Mouse (Mus musculus) hindbrain, embryonic 13.5 days (tissue): Measurements from ENCODE around the gene Barhl1. TPM values are rescaled to one million over a fixed set of nuclear protein-coding genes. Genes with fewer than 3 reads are reported as not detected.
A peak's percentile ranks its signal among the peaks of the same experiment; 100 is the strongest.

Experiments
- ATAC-seq: fragments of 200-750 bp; cut with Nextera tagmentation; 2 replicates; pipeline ENCODE4 v1.8.0; 2017; ENCODE audit warnings: moderate TSS enrichment; ENCODE audit not compliant: low FRiP score
- H3K27ac ChIP-seq: fragments of 300-500 bp; sonication (generic); 2 replicates; pipeline ENCODE4 v1.5.1; 2015; ENCODE audit warnings: inconsistent platforms, mild to moderate bottlenecking, moderate library complexity
- H3K27me3 ChIP-seq: fragments of 300-500 bp; sonication (generic); 2 replicates; pipeline ENCODE4 v1.6.1; 2015; ENCODE audit warnings: mild to moderate bottlenecking, inconsistent platforms
- H3K36me3 ChIP-seq: fragments of 300-500 bp; sonication (generic); 2 replicates; pipeline ENCODE4 v1.6.1; 2015; ENCODE audit warnings: mild to moderate bottlenecking, inconsistent platforms
- H3K4me1 ChIP-seq: fragments of 300-500 bp; sonication (generic); replicated peaks from 2 replicates; pipeline ENCODE4 v1.6.1; 2015; ENCODE audit warnings: inconsistent platforms
- H3K4me2 ChIP-seq: fragments of 300-500 bp; sonication (generic); 2 replicates; pipeline ENCODE4 v1.6.1; 2015; ENCODE audit warnings: inconsistent platforms, mild to moderate bottlenecking, moderate library complexity
- H3K4me3 ChIP-seq: fragments of 300-500 bp; sonication (generic); 2 replicates; pipeline ENCODE4 v1.5.1; 2015; ENCODE audit warnings: mild to moderate bottlenecking, inconsistent platforms
- H3K9ac ChIP-seq: fragments of 300-500 bp; sonication (generic); 2 replicates; pipeline ENCODE4 v1.6.1; 2015; ENCODE audit warnings: mild to moderate bottlenecking, inconsistent platforms
- H3K9me3 ChIP-seq: fragments of 300-500 bp; sonication (generic); 2 replicates; pipeline ENCODE4 v1.6.1; 2016; ENCODE audit warnings: inconsistent platforms
- WGBS: fragments of 180-500 bp; shearing (Covaris S2); methylation state at CpG from one replicate; pipeline ENCODE4 v1.1.7; 2015; 5-methylcytosine and 5-hydroxymethylcytosine counted together
- polyA plus RNA-seq: library from polyadenylated mRNA; unstranded; fragments of >200 nt; fragmentation: Nextera tagmentation; extraction: Ambion mirVana; gene quantifications from 2 replicates; pipeline ENCODE4 v1.2.1, GENCODE M21; 2015

Gene Barhl1
- polyA plus RNA-seq, 1 experiment from 2014 or later, result 17.1 TPM

GRCm38 (mm10) chr2:28909818-28910710 is 6.4 kb downstream of the Barhl1 start:
- Histone ChIP-seq H3K9me3 (no peaks in the 10 kb centered on the region), H3K27me3 (peaks cover 98% of the 10 kb centered on the region), H3K27ac (0 out of 2 replicates have a peak overlapping the region, but pooled peaks have one; percentile 0), H3K9ac (0 out of 2 replicates have a peak overlapping the region, but pooled peaks have one; percentile 1), H3K4me1 (peaks cover 42% of the 10 kb centered on the region), H3K36me3 (peaks cover 7% of the 10 kb centered on the region), H3K4me3 (peak overlapping the region; percentile 15), H3K4me2 (peak overlapping the region; percentile 25)
- WGBS, result 5% methylated on average over 25 of the region's 25 CpGs
- ATAC-seq, result no peak

GRCm38 (mm10) chr2:28909186-28909817 is 7.2 kb downstream of the Barhl1 start:
- Histone ChIP-seq H3K4me2 (peak overlapping the region; percentile 42; the same call in 1 of the 2 replicates), H3K27ac (peak overlapping the region; percentile 36; the same call in 1 of the 2 replicates), H3K9me3 (no peaks in the 10 kb centered on the region), H3K9ac (0 out of 2 replicates have a peak overlapping the region, but pooled peaks have one; percentile 1), H3K4me3 (peak overlapping the region; percentile 15), H3K4me1 (peaks cover 42% of the 10 kb centered on the region), H3K27me3 (peaks cover 98% of the 10 kb centered on the region), H3K36me3 (peaks cover 14% of the 10 kb centered on the region)
- ATAC-seq, result no peak; the same call in 1 of the 2 replicates
- WGBS, result 1% methylated on average over 41 of the region's 41 CpGs

GRCm38 (mm10) chr2:28908389-28909153 is 7.9 kb downstream of the Barhl1 start:
- H3K27me3 ChIP-seq, result peaks cover 98% of the 10 kb centered on the region
- peak; percentile 49; the same call in 1 of the 2 replicates for ATAC-seq
- no peaks in the 10 kb centered on the region for H3K9me3 ChIP-seq
- peaks cover 42% of the 10 kb centered on the region for H3K4me1 ChIP-seq
- peaks cover 14% of the 10 kb centered on the region for H3K36me3 ChIP-seq
- H3K4me2 ChIP-seq, result peak overlapping the region; percentile 42
- WGBS, result under 1% methylated on average over 39 of the region's 39 CpGs
- H3K27ac ChIP-seq, result peak overlapping the region; percentile 36
- H3K4me3 ChIP-seq, result peak overlapping the region; percentile 20
- peak overlapping the region; percentile 58 for H3K9ac ChIP-seq

- peaks cover 14% of the 10 kb centered on the region for H3K36me3 ChIP-seq
- H3K27ac ChIP-seq, result no peak overlapping the region; the same call in 1 of the 2 replicates
- ATAC-seq, result no peak
- H3K4me2 ChIP-seq, result peak overlapping the region; percentile 42
- no peaks in the 10 kb centered on the region for H3K9me3 ChIP-seq
- H3K4me1 ChIP-seq, result peaks cover 42% of the 10 kb centered on the region
- peak overlapping the region; percentile 58 for H3K9ac ChIP-seq
- WGBS, result 2% methylated on average over 10 of the region's 10 CpGs
- H3K4me3 ChIP-seq, result peak overlapping the region; percentile 20
- H3K27me3 ChIP-seq, result peaks cover 98% of the 10 kb centered on the region
Measured at GRCm38 (mm10) chr2:28907691-28908388, 8.6 kb downstream of the Barhl1 start.

- ATAC-seq, result no peak
- peaks cover 24% of the 10 kb centered on the region for H3K36me3 ChIP-seq
- H3K4me2 ChIP-seq, result no peak overlapping the region
- no peak overlapping the region for H3K9ac ChIP-seq
- 30% methylated on average over 4 of the region's 4 CpGs for WGBS
- H3K4me1 ChIP-seq, result peaks cover 27% of the 10 kb centered on the region
- H3K27ac ChIP-seq, result no peak overlapping the region
- no peaks in the 10 kb centered on the region for H3K9me3 ChIP-seq
- peaks cover 96% of the 10 kb centered on the region for H3K27me3 ChIP-seq
- no peak overlapping the region for H3K4me3 ChIP-seq
Measured at GRCm38 (mm10) chr2:28905561-28905960, 10.9 kb downstream of the Barhl1 start.

- Histone ChIP-seq H3K27ac (no peak overlapping the region), H3K4me1 (peaks cover 27% of the 10 kb centered on the region), H3K4me2 (no peak overlapping the region), H3K9ac (no peak overlapping the region), H3K9me3 (no peaks in the 10 kb centered on the region), H3K4me3 (no peak overlapping the region), H3K27me3 (peaks cover 95% of the 10 kb centered on the region), H3K36me3 (peaks cover 32% of the 10 kb centered on the region)
- no peak for ATAC-seq
- 66% methylated on average over 9 of the region's 9 CpGs for WGBS
Measured at GRCm38 (mm10) chr2:28904786-28905185, 11.7 kb downstream of the Barhl1 start.

GRCm38 (mm10) chr2:28903871-28904270 is 12.6 kb downstream of the Barhl1 start:
- no peaks in the 10 kb centered on the region for H3K9me3 ChIP-seq
- WGBS, result 83% methylated on average over 5 of the region's 5 CpGs
- no peak for ATAC-seq
- H3K9ac ChIP-seq, result no peak overlapping the region
- no peak overlapping the region for H3K4me2 ChIP-seq
- H3K36me3 ChIP-seq, result peaks cover 35% of the 10 kb centered on the region
- H3K27ac ChIP-seq, result no peak overlapping the region
- no peak overlapping the region for H3K4me3 ChIP-seq
- peaks cover 20% of the 10 kb centered on the region for H3K4me1 ChIP-seq
- H3K27me3 ChIP-seq, result peaks cover 90% of the 10 kb centered on the region

- 85% methylated on average over 8 of the region's 8 CpGs for WGBS
- no peak overlapping the region for H3K9ac ChIP-seq
- H3K4me3 ChIP-seq, result no peak overlapping the region
- no peak overlapping the region for H3K27ac ChIP-seq
- no peaks in the 10 kb centered on the region for H3K9me3 ChIP-seq
- peaks cover 46% of the 10 kb centered on the region for H3K36me3 ChIP-seq
- peaks cover 4% of the 10 kb centered on the region for H3K4me1 ChIP-seq
- no peak for ATAC-seq
- no peak overlapping the region for H3K4me2 ChIP-seq
- peaks cover 74% of the 10 kb centered on the region for H3K27me3 ChIP-seq
Measured at GRCm38 (mm10) chr2:28902291-28902690, 14.2 kb downstream of the Barhl1 start.

GRCm38 (mm10) chr2:28897340-28897899 is 19.0 kb downstream of the Barhl1 start:
- H3K4me1 ChIP-seq, result no peaks in the 10 kb centered on the region
- no peak overlapping the region for H3K9ac ChIP-seq
- H3K4me3 ChIP-seq, result no peak overlapping the region
- no peak for ATAC-seq
- no peaks in the 10 kb centered on the region for H3K9me3 ChIP-seq
- peaks cover 25% of the 10 kb centered on the region for H3K27me3 ChIP-seq
- H3K27ac ChIP-seq, result no peak overlapping the region
- H3K4me2 ChIP-seq, result no peak overlapping the region
- peaks cover 74% of the 10 kb centered on the region for H3K36me3 ChIP-seq
- WGBS, result 89% methylated on average over 4 of the region's 4 CpGs

GRCm38 (mm10) chr2:28895876-28896275 is 20.6 kb downstream of the Barhl1 start:
- WGBS, result 90% methylated on average over 7 of the region's 7 CpGs
- Histone ChIP-seq H3K9ac (no peak overlapping the region), H3K4me1 (no peaks in the 10 kb centered on the region), H3K27ac (no peak overlapping the region), H3K4me3 (no peak overlapping the region), H3K4me2 (no peak overlapping the region), H3K36me3 (peaks cover 81% of the 10 kb centered on the region), H3K27me3 (peaks cover 14% of the 10 kb centered on the region), H3K9me3 (no peaks in the 10 kb centered on the region)
- ATAC-seq, result no peak

- no peaks in the 10 kb centered on the region for H3K4me1 ChIP-seq
- no peak for ATAC-seq
- WGBS, result 41% methylated on average over 6 of the region's 6 CpGs
- H3K27me3 ChIP-seq, result no peaks in the 10 kb centered on the region
- H3K9ac ChIP-seq, result no peak overlapping the region
- no peak overlapping the region for H3K27ac ChIP-seq
- H3K9me3 ChIP-seq, result no peaks in the 10 kb centered on the region
- H3K36me3 ChIP-seq, result peaks cover 78% of the 10 kb centered on the region
- no peak overlapping the region for H3K4me3 ChIP-seq
- no peak overlapping the region for H3K4me2 ChIP-seq
Measured at GRCm38 (mm10) chr2:28893526-28893925, 22.9 kb downstream of the Barhl1 start.
